Mouse (Mus musculus) intestine, embryonic 16.5 days (tissue): ENCODE results near the gene Akt1. TPM values are rescaled to one million over a fixed set of nuclear protein-coding genes. Genes with fewer than 3 reads are reported as not detected.

Experiments used
- ATAC-seq: fragments of 200-750 bp; cut with Nextera tagmentation; 2 replicates; pipeline ENCODE4 v1.8.0; 2017; ENCODE audit warnings: moderate TSS enrichment, moderate library complexity
- H3K27ac ChIP-seq: fragments of 300-500 bp; sonication (generic); 2 replicates; pipeline ENCODE4 v1.5.1; 2014; ENCODE audit warnings: mild to moderate bottlenecking, low read length
- H3K27me3 ChIP-seq: fragments of 300-500 bp; sonication (generic); replicated peaks from 2 replicates; pipeline ENCODE4 v1.6.1; 2014; ENCODE audit warnings: low read length, control low read depth, mixed read lengths; ENCODE audit not compliant: control insufficient read depth, insufficient read depth
- H3K36me3 ChIP-seq: fragments of 300-500 bp; sonication (generic); 2 replicates; pipeline ENCODE4 v1.6.1; 2014; ENCODE audit warnings: low read length, control low read depth; ENCODE audit not compliant: control insufficient read depth, insufficient read depth
- H3K4me1 ChIP-seq: fragments of 300-500 bp; sonication (generic); 2 replicates; pipeline ENCODE4 v1.6.1; 2014; ENCODE audit warnings: low read length, control low read depth, mixed read lengths; ENCODE audit not compliant: control insufficient read depth, insufficient read depth
- H3K4me2 ChIP-seq: fragments of 300-500 bp; sonication (generic); 2 replicates; pipeline ENCODE4 v1.6.1; 2014; ENCODE audit warnings: low read depth, low read length, control low read depth
- H3K4me3 ChIP-seq: fragments of 300-500 bp; sonication (generic); 2 replicates; pipeline ENCODE4 v1.5.1; 2014; ENCODE audit warnings: mild to moderate bottlenecking, low read length
- H3K9ac ChIP-seq: fragments of 300-500 bp; sonication (generic); 2 replicates; pipeline ENCODE4 v1.6.1; 2014; ENCODE audit warnings: low read depth, low read length
- H3K9me3 ChIP-seq: fragments of 300-500 bp; sonication (generic); 2 replicates; pipeline ENCODE4 v1.6.1; 2016; ENCODE audit warnings: low read length, control low read depth; ENCODE audit not compliant: control insufficient read depth
- WGBS: fragments of 180-500 bp; shearing (Covaris S2); extraction: QIAGEN DNeasy Blood & Tissue Kit; methylation state at CpG from one replicate; pipeline ENCODE4 v1.1.7; 2014; 5-methylcytosine and 5-hydroxymethylcytosine counted together
- polyA plus RNA-seq: library from polyadenylated mRNA; unstranded; fragments of >200 nt; fragmentation: Nextera tagmentation; extraction: Ambion mirVana; gene quantifications from 2 replicates; pipeline ENCODE4 v1.2.1, GENCODE M21; 2015

The Akt1 gene
- polyA plus RNA-seq, 1 experiment from 2014 or later = 56.5 TPM

DNA sequence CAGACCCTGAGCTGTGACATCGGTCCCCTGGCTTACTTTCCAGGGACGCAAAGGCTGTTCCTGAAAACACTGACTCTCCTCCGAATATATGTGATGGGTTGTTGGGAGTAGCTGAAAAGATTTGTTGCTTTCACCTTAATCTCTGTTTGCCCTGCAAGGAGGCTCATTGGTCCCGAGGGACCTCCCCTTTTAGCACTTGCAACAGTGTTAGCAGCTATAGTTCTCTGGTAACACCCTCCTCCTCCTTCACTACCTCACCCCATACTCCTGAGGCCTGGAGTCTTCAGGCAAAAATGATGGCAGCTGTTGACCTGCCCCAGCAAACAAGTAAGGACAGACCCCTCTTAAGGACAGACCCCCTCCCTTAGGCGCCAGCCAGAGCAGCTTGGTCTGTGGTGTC lies 44.3 kb upstream of the Akt1 start:
- no peak overlapping the region for H3K4me3 ChIP-seq

DNA sequence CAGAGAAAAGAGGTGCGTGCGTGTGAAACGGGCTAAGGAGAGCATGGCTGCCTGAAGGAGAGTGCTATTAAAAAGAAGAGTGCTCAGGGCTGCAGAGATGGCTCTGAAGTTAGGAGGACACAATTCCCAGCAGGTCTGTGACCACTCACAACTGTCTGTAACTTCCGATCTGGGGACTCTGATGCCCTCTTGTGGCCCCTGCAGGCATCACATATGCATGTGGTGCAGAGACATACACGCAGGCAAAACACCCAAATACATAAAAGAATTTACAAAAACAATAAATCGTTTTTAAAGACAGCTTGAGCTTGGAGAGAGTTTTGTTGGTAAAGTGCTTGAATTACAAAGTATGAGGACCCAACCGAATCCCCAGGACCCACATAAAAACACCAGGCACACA lies 42.5 kb upstream of the Akt1 start:
- Histone ChIP-seq H3K4me3 (no peak overlapping the region), H3K4me1 (peaks cover 3% of the 10 kb centered on the region; the same call in 1 of the 2 replicates), H3K27me3 (no peaks in the 10 kb centered on the region), H3K36me3 (no peaks in the 10 kb centered on the region), H3K27ac (no peak overlapping the region), H3K9me3 (no peaks in the 10 kb centered on the region), H3K9ac (no peak overlapping the region), H3K4me2 (no peak overlapping the region)
- 37% methylated on average over 7 of the region's 7 CpGs for WGBS
- no peak for ATAC-seq

More for the DNA sequence above, 44.3 kb upstream of the Akt1 start:
- Histone ChIP-seq H3K4me1 (peaks cover 12% of the 10 kb centered on the region), H3K27ac (no peak overlapping the region), H3K36me3 (no peaks in the 10 kb centered on the region), H3K9me3 (no peaks in the 10 kb centered on the region), H3K9ac (no peak overlapping the region), H3K4me2 (no peak overlapping the region), H3K27me3 (no peaks in the 10 kb centered on the region)
- 54% methylated on average over 5 of the region's 5 CpGs for WGBS
- no peak for ATAC-seq

DNA sequence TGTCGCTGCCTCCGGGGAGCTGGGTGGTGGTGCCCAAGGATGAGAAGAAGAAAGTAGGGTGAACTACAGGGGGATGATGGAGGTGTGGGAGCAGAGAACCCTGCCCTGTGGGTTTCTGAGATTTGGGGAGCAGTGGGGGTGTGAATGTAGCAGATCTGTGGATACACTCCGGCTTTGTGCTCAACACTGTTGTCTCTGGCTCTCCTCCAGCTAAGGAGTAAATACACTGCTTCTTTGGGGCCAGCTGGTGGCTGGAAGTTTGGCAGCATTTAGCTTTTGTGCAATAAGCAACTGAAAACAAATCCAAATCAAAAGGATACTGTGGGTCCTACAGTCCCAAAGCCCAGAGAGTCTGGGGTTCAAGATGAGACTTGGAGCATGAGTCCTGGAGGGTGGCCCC lies 39.3 kb upstream of the Akt1 start:
- Histone ChIP-seq H3K27ac (peak overlapping the region; percentile 41; the same call in 1 of the 2 replicates), H3K4me3 (no peak overlapping the region), H3K4me1 (peaks cover 3% of the 10 kb centered on the region; the same call in 1 of the 2 replicates), H3K9me3 (0 out of 2 replicates have a peak, but pooled peaks cover 2% of the 10 kb centered on the region), H3K4me2 (no peak overlapping the region), H3K36me3 (no peaks in the 10 kb centered on the region), H3K9ac (0 out of 2 replicates have a peak overlapping the region, but pooled peaks have one; percentile 14), H3K27me3 (no peaks in the 10 kb centered on the region)
- ATAC-seq = peak; percentile 30; the same call in 1 of the 2 replicates
- WGBS = 61% methylated on average over 3 of the region's 3 CpGs

DNA sequence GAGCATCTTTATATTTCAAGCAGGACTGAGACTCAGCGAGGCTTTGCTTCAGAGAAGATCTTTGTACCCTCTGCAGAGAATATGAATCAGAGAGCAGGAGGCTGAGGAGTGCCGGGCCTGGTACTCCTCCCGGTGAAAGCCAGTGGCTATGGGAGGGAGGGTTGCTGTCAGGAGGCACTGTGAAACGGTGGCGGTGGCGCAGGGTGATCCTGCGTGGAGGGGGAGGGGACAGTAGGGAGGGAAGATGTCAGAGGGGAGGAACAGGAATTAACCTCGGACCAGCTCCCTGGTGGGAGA lies 32.8 kb upstream of the Akt1 start:
- H3K9ac ChIP-seq = no peak overlapping the region; the same call in 1 of the 2 replicates
- WGBS = 22% methylated on average over 8 of the region's 8 CpGs
- H3K9me3 ChIP-seq = 0 out of 2 replicates have a peak, but pooled peaks cover 2% of the 10 kb centered on the region
- H3K27me3 ChIP-seq = peaks cover 2% of the 10 kb centered on the region; the same call in 1 of the 2 replicates
- H3K4me1 ChIP-seq = peaks cover 11% of the 10 kb centered on the region; the same call in 1 of the 2 replicates
- no peak overlapping the region for H3K4me3 ChIP-seq
- peak; percentile 39 for ATAC-seq
- H3K27ac ChIP-seq = no peak overlapping the region
- H3K36me3 ChIP-seq = no peaks in the 10 kb centered on the region
- H3K4me2 ChIP-seq = no peak overlapping the region

DNA sequence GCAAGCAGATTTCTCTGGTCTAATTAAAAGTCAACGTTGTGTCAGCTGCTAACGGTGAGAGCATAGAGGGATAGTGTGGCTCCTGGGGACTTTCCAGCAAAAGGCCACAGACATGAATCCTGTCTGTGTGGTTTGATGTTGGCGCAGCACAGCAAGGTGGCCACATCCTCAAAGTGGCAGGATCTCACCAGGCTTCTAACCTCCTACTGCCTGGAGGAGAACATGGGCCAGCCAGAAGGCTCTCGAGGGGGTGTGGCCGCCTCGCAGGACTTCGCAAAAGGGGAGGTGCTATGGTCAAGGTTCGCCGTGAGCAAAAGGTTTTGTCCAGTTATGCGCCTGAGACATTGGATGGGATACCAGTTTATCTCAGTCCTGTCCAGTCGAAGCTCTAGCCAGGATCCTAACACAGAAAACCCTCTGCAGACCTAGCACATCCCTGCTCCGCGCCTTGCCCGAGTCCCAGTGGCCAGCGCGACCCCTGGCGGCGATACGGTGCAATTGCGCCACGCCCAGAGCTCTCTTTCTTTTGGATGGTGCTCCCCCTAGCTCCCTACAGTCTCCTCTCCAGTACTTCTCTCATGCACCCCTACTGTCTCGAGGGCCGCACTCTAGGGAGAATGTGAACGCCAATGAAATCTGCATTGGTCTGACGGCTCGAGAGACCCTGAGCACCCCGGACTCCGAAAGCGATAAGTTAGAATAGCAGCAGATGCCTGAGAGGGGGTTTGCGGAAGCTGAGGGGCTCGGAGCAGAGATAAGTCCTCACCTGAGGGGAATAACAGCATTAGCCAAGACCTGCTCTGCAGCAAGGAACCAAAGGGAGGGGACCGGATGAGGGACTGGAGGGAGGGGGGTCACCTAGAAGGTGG lies 32.3 kb upstream of the Akt1 start:
- Histone ChIP-seq H3K9me3 (0 out of 2 replicates have a peak, but pooled peaks cover 2% of the 10 kb centered on the region), H3K27me3 (peaks cover 6% of the 10 kb centered on the region; the same call in 1 of the 2 replicates), H3K9ac (peak overlapping the region; percentile 41), H3K4me2 (peak overlapping the region; percentile 45), H3K4me1 (peaks cover 11% of the 10 kb centered on the region; the same call in 1 of the 2 replicates), H3K36me3 (no peaks in the 10 kb centered on the region), H3K4me3 (peak overlapping the region; percentile 21; the same call in 1 of the 2 replicates), H3K27ac (no peak overlapping the region)
- peak; percentile 84 for ATAC-seq
- 11% methylated on average over 32 of the region's 32 CpGs for WGBS

DNA sequence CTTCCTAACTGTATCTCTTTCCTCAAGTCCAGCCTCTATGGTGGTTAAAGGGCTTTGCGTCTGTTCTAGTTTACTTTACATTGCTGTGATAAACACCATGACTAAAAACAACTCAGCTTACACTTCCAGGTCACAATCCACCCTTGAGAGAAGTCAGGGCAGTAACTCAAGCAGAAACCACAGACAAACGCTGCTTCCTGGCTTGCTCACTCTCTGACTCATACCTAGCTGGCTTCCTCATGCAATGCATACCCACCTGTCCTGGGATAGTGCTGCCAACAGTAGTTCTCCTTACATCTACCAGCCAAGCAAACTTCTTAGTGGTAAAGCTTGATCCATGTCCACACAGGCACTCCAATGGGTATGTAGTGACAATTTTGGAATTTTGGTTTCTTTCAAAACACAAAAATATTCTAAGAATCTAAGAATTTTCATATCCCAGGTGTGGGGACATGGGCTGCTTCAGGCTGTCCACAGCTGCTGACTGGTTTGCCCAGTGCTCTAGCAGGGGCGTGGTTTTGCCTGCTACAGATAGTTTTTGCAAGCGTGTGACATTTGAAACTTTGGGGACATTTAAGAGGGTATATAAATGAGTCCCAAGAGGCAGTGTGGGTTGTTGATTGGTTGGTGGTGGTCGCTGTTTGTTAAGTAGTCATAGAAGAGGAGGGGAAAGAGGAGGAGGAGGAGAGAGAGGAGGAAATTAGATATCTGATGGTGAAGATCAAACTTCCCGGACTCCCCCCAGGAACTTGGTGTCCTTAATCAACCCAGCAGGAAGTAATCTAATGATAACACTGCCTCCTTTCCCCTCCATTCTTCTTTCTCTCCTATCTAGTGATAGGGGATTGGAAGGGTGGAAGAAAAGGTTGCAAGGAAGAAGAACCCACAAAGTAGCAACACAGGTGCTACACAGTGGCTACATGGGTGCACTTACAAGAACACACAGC lies 28.0 kb upstream of the Akt1 start:
- Histone ChIP-seq H3K9me3 (no peaks in the 10 kb centered on the region), H3K4me1 (peaks cover 16% of the 10 kb centered on the region), H3K4me2 (no peak overlapping the region), H3K27ac (no peak overlapping the region), H3K4me3 (no peak overlapping the region), H3K9ac (no peak overlapping the region), H3K27me3 (peaks cover 14% of the 10 kb centered on the region; the same call in 1 of the 2 replicates), H3K36me3 (no peaks in the 10 kb centered on the region)
- no peak for ATAC-seq
- WGBS = 59% methylated on average over 6 of the region's 6 CpGs

DNA sequence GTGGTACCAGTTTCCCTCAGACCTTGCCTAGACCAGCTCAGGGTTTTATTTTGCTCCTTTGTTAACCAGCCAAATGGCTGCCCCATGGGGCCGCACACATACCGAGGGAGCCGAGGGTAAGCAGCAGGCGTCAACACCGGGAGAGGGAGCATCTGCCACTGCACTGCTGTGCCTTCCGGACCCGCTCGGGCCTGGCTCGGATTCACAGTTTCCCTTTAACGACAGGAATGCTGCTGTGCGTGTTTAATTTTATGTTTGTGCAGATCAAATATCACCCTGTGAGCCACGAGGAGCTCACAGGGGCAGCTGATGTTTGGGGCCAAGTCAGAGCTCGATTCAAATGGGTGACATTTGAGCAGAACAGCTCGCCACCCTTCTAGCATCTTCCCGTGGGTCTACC lies 25.8 kb upstream of the Akt1 start:
- WGBS = 8% methylated on average over 15 of the region's 15 CpGs
- Histone ChIP-seq H3K4me1 (peaks cover 7% of the 10 kb centered on the region), H3K27me3 (peaks cover 12% of the 10 kb centered on the region; the same call in 1 of the 2 replicates), H3K9ac (0 out of 2 replicates have a peak overlapping the region, but pooled peaks have one; percentile 21), H3K4me2 (peak overlapping the region; percentile 27; the same call in 1 of the 2 replicates), H3K9me3 (no peaks in the 10 kb centered on the region), H3K36me3 (no peaks in the 10 kb centered on the region), H3K4me3 (0 out of 2 replicates have a peak overlapping the region, but pooled peaks have one; percentile 0), H3K27ac (no peak overlapping the region)
- ATAC-seq = peak; percentile 34; the same call in 1 of the 2 replicates

DNA sequence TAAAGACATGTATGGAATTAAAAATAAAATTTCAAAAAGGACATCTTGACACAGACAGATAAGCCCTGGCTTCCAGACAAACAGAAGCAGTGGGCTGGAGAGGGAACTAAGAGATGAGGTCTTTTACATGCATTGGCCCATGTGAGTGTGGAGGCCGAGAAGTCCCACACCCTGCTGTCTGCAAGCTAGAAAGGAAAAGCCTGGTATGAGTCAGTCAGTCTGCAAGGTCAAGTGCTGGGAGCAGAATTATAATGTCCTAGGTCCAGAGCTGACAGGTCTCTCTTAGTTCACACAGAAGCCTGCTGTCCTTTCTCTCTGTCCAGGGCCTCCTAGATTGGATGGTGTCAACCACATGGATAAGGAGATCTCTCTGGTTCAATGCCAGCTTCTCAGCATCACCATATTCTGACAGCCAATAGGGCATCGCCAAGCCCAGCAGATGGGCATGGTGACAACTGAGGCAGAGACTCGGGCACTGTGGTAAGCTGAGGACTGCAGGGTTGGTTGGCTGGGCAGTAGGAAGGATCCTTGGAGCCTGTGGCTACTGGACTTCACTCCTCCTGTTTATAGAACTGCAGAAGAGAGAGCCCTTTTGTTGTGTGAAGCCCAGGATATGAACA lies 22.2 kb upstream of the Akt1 start:
- Histone ChIP-seq H3K4me3 (no peak overlapping the region), H3K9me3 (no peaks in the 10 kb centered on the region), H3K9ac (no peak overlapping the region), H3K36me3 (no peaks in the 10 kb centered on the region), H3K4me1 (peaks cover 19% of the 10 kb centered on the region), H3K27ac (no peak overlapping the region), H3K4me2 (no peak overlapping the region), H3K27me3 (peaks cover 8% of the 10 kb centered on the region; the same call in 1 of the 2 replicates)
- WGBS = 82% methylated on average over 3 of the region's 3 CpGs
- no peak for ATAC-seq
